ENCODE assay signal across 7 mouse cellular contexts in the genomic region with DNA sequence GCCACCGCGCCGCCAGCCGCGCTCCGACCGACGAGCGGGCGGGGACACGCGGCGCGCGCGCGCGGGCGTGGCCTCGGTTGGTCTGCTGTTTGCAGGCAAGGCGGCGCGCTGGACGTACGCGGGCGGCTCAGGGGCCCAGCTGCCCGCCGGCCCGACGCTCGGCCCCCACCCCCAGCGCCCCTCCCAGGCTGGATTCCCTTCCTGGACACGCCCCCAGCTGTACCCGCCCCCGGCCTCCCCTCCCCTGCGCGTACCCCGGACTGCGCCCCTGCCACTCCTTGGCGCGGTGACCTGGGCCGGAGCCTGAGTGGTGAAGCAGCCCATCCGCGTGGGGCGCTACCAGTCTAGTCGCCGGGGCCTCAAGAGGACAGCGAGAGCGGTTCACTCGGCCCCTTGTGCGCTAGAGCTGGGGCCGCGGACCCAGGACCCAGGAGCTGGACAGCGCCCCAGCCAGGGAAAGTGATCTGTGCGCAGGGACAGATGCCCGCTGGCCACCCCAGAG. TPM values are rescaled to one million over a fixed set of nuclear protein-coding genes. Genes with fewer than 3 reads are reported as not detected.
DNase-seq lines count a peak whose midpoint lies in the region; ATAC-seq lines count a peak whose summit lies in the region.

Gene Ctbp1 (minus strand): TSS at position 42 of the 502 bp plus-strand sequence.

- peak within 1 kb of the TSS; percentile 85 for H3K4me3 ChIP-seq in intestine, embryonic 15.5 days (replicated peaks)
- peak within 1 kb of the TSS; percentile 87 for H3K4me3 ChIP-seq in midbrain, embryonic 10.5 days

- DNase-seq in adrenal gland, adult 18-20 months (ENCODE audit: low spot score in 2 of 2): peak; percentile 86 to 87
- DNase-seq in embryo, embryonic 11 days: peak; percentile 98
- peak; percentile 88 to 91 for DNase-seq in gastrocnemius, postnatal 36 days
- DNase-seq in left cerebral cortex, postnatal 25 days (ENCODE audit: low spot score in 2 of 2): peak; percentile 92 to 96
- DNase-seq in midbrain, embryonic 10.5 days (ENCODE audit: low spot score): peak; percentile 97
- peak; percentile 93 for DNase-seq in right cerebral cortex, postnatal 4 days

- H3K27me3 ChIP-seq in intestine, embryonic 15.5 days (replicated peaks): no peaks in the 10 kb centered on the region
- H3K27me3 ChIP-seq in midbrain, embryonic 10.5 days (ENCODE audit: low read depth, poor library complexity, severe bottlenecking): no peaks in the 10 kb centered on the region

- H3K9ac ChIP-seq in intestine, embryonic 15.5 days: peak within 1 kb of the TSS; percentile 89

- H3K9me3 ChIP-seq in intestine, embryonic 15.5 days: no peaks in the 10 kb centered on the region
- H3K9me3 ChIP-seq in midbrain, embryonic 10.5 days (replicated peaks): no peaks in the 10 kb centered on the region

- intact Hi-C loops in gastrocnemius, postnatal 36 days (cut with DNase I): loop anchor here (5.0 kb wide), 1 partner anchor 67 kb away; no protein-coding TSS in a partner anchor
- intact Hi-C loops in left cerebral cortex, postnatal 25 days (cut with DNase I): loop anchor here (1.0 kb wide), 2 partner anchors 60 to 103 kb away; partner anchors contain the start of genes Maea and Uvssa

- 0% methylated on average over 46 of the region's 57 CpGs for WGBS in intestine, embryonic 15.5 days
- 0% methylated on average over 47 of the region's 57 CpGs for WGBS in midbrain, embryonic 10.5 days

- H3K4me2 ChIP-seq in intestine, embryonic 15.5 days (replicated peaks): peak within 1 kb of the TSS; percentile 80

- H3K27ac ChIP-seq in intestine, embryonic 15.5 days: peak within 1 kb of the TSS; percentile 96
- peak within 1 kb of the TSS; percentile 99 for H3K27ac ChIP-seq in midbrain, embryonic 10.5 days (replicated peaks)

- peak; percentile 93 for ATAC-seq in intestine, embryonic 15.5 days

- H3K4me1 ChIP-seq in intestine, embryonic 15.5 days (replicated peaks): peaks cover 33% of the 10 kb centered on the region
- peaks cover 43% of the 10 kb centered on the region for H3K4me1 ChIP-seq in midbrain, embryonic 10.5 days

- H3K36me3 ChIP-seq in intestine, embryonic 15.5 days: 0 out of 2 replicates have a peak, but pooled peaks cover 8% of the 10 kb centered on the region
- H3K36me3 ChIP-seq in midbrain, embryonic 10.5 days: peaks cover 29% of the 10 kb centered on the region

RNA-seq across cellular contexts. Expression of gene Ctbp1, which starts in this region (rescaled TPM):
- 100 to 1,000 TPM; 214 to 234 TPM for total RNA-seq in adrenal gland, adult 18-20 months (2021)
- 100 to 1,000 TPM; 202 to 219 TPM for total RNA-seq in gastrocnemius, postnatal 36 days (2021)
- polyA plus RNA-seq in intestine, embryonic 15.5 days (2015; fragmentation: Nextera tagmentation; extraction: Ambion mirVana): 275 and 293 TPM in 2 replicates
- 100 to 1,000 TPM; 281 to 299 TPM for total RNA-seq in left cerebral cortex, postnatal 25 days (2021)
- polyA plus RNA-seq in midbrain, embryonic 10.5 days (2016; fragmentation: Nextera tagmentation; extraction: Ambion mirVana): 484 and 530 TPM in 2 replicates

Comparison
In these comparisons a context has a peak if more than half of its experiments do, and no peak if none do; other contexts are left out.
1. Peak in every context shown above with its lines: DNase-seq, ATAC-seq, H3K4me3 ChIP-seq and H3K27ac ChIP-seq.